Mouse (Mus musculus): ENCODE measurements around the gene Myo1e. TPM values are rescaled to one million over a fixed set of nuclear protein-coding genes. Genes with fewer than 3 reads are reported as not detected.

Myo1e gene
- polyA plus RNA-seq, 1 experiment from 2014 or later, result 10.0 TPM

- DNase-seq (ENCODE audit: low spot score) (no peak), ATAC-seq (ENCODE audit: low FRiP score) (no peak)
- no peaks in the 10 kb centered on the region for H3K4me1 ChIP-seq (replicated peaks; ENCODE audit: control insufficient read depth, insufficient read depth, low read length)
- H3K27ac ChIP-seq (ENCODE audit: low read depth, low read length), result no peak overlapping the region
- WGBS, result 81% methylated on average over 8 of the region's 8 CpGs
- no peaks in the 10 kb centered on the region for H3K9me3 ChIP-seq (ENCODE audit: control insufficient read depth, low read length)
- no peak overlapping the region for H3K4me3 ChIP-seq (ENCODE audit: low read depth, low read length)
- H3K4me2 ChIP-seq (replicated peaks; ENCODE audit: low read depth, low read length), result no peak overlapping the region; the same call in 1 of the 2 replicates
- H3K36me3 ChIP-seq (ENCODE audit: control insufficient read depth, insufficient read depth, low read length), result no peaks in the 10 kb centered on the region
- H3K27me3 ChIP-seq (ENCODE audit: control insufficient read depth, insufficient read depth, low read length), result no peaks in the 10 kb centered on the region
- no peak overlapping the region for H3K9ac ChIP-seq (ENCODE audit: low read depth, low read length)
Measured at GRCm38 (mm10) chr9:70209296-70210049, 2.3 kb downstream of the Myo1e start.

GRCm38 (mm10) chr9:70211638-70212037 is 4.5 kb downstream of the Myo1e start:
- Histone ChIP-seq H3K27me3 (ENCODE audit: control insufficient read depth, insufficient read depth, low read length) (no peaks in the 10 kb centered on the region), H3K4me2 (replicated peaks; ENCODE audit: low read depth, low read length) (no peak overlapping the region), H3K4me3 (ENCODE audit: low read depth, low read length) (no peak overlapping the region), H3K27ac (ENCODE audit: low read depth, low read length) (no peak overlapping the region), H3K4me1 (replicated peaks; ENCODE audit: control insufficient read depth, insufficient read depth, low read length) (no peaks in the 10 kb centered on the region), H3K36me3 (ENCODE audit: control insufficient read depth, insufficient read depth, low read length) (no peaks in the 10 kb centered on the region), H3K9me3 (ENCODE audit: control insufficient read depth, low read length) (no peaks in the 10 kb centered on the region), H3K9ac (ENCODE audit: low read depth, low read length) (no peak overlapping the region)
- no peak for DNase-seq (ENCODE audit: low spot score)
- 91% methylated on average over 14 of the region's 14 CpGs for WGBS
- ATAC-seq (ENCODE audit: low FRiP score), result no peak

DNA sequence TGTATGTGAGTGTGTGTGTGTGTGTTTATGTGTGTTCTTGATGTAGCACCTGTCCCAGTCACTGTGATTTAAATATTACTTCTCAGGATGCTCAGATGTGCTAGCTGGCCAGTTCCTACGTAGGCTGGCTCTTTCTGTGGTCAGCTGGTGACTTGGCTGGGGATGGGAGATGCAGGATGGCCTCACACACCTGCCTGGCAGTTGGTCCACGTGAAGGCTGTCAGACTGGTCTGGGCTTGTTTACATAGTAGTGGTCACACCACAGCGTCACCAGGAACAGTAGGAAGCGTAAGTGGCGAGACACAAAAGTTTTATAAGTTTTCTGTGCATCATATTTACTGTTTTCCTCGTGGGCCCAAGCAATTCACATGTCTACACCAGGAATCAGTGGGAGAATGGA is 9.4 kb downstream of the Myo1e start:
- Histone ChIP-seq H3K4me1 (replicated peaks; ENCODE audit: control insufficient read depth, insufficient read depth, low read length) (no peaks in the 10 kb centered on the region), H3K36me3 (ENCODE audit: control insufficient read depth, insufficient read depth, low read length) (no peaks in the 10 kb centered on the region), H3K9me3 (ENCODE audit: control insufficient read depth, low read length) (no peaks in the 10 kb centered on the region), H3K27ac (ENCODE audit: low read depth, low read length) (no peak overlapping the region), H3K4me3 (ENCODE audit: low read depth, low read length) (no peak overlapping the region), H3K4me2 (replicated peaks; ENCODE audit: low read depth, low read length) (no peak overlapping the region), H3K9ac (ENCODE audit: low read depth, low read length) (no peak overlapping the region), H3K27me3 (ENCODE audit: control insufficient read depth, insufficient read depth, low read length) (no peaks in the 10 kb centered on the region)
- ATAC-seq (ENCODE audit: low FRiP score) (no peak), DNase-seq (ENCODE audit: low spot score) (no peak)
- 78% methylated on average over 6 of the region's 6 CpGs for WGBS

- Histone ChIP-seq H3K4me2 (replicated peaks; ENCODE audit: low read depth, low read length) (no peak overlapping the region), H3K9ac (ENCODE audit: low read depth, low read length) (no peak overlapping the region), H3K36me3 (ENCODE audit: control insufficient read depth, insufficient read depth, low read length) (no peaks in the 10 kb centered on the region), H3K27ac (ENCODE audit: low read depth, low read length) (no peak overlapping the region), H3K27me3 (ENCODE audit: control insufficient read depth, insufficient read depth, low read length) (no peaks in the 10 kb centered on the region), H3K9me3 (ENCODE audit: control insufficient read depth, low read length) (no peaks in the 10 kb centered on the region), H3K4me3 (ENCODE audit: low read depth, low read length) (no peak overlapping the region), H3K4me1 (replicated peaks; ENCODE audit: control insufficient read depth, insufficient read depth, low read length) (no peaks in the 10 kb centered on the region)
- DNase-seq (ENCODE audit: low spot score), result no peak
- no peak for ATAC-seq (ENCODE audit: low FRiP score)
- 73% methylated on average over 6 of the region's 6 CpGs for WGBS
Measured at GRCm38 (mm10) chr9:70219295-70219931, 12.3 kb downstream of the Myo1e start.

DNA sequence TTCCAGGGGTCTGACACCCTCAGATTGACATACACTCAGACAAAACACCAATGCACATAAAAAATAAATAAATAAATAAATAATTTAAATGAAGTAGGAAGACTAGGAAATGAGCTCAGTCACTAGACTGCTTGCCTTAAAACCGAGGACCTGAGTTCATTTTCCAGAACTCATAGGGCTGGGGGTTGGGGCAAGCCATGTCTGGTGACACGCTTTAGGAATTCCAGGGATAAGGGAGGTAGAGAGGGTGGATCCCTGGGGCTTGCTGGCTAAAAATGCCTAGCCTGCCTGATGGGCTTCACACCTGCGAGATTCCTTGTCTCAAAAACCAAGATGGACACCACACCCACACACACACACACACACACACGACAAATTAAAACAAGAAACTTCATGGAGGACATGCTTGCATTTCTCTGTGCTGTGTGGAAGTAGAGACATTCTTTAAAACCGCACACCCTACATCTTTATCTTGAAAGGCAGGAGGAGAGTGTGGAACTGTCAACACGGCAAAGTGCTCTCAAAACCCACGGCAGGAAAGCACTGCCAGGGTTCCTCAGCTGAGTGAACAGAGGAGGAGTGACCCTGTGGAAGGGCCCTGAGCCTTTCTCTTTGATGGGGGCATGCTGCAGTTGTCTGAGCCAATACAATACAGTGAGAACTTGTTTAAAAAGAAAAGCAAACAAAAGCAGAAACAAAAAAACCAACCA is 13.5 kb downstream of the Myo1e start:
- Histone ChIP-seq H3K4me3 (ENCODE audit: low read depth, low read length) (no peak overlapping the region), H3K27ac (ENCODE audit: low read depth, low read length) (no peak overlapping the region), H3K36me3 (ENCODE audit: control insufficient read depth, insufficient read depth, low read length) (no peaks in the 10 kb centered on the region), H3K27me3 (ENCODE audit: control insufficient read depth, insufficient read depth, low read length) (no peaks in the 10 kb centered on the region), H3K9ac (ENCODE audit: low read depth, low read length) (no peak overlapping the region), H3K4me2 (replicated peaks; ENCODE audit: low read depth, low read length) (no peak overlapping the region), H3K9me3 (ENCODE audit: control insufficient read depth, low read length) (no peaks in the 10 kb centered on the region), H3K4me1 (replicated peaks; ENCODE audit: control insufficient read depth, insufficient read depth, low read length) (no peaks in the 10 kb centered on the region)
- WGBS, result 75% methylated on average over 7 of the region's 7 CpGs
- DNase-seq (ENCODE audit: low spot score) (no peak), ATAC-seq (ENCODE audit: low FRiP score) (no peak)

DNA sequence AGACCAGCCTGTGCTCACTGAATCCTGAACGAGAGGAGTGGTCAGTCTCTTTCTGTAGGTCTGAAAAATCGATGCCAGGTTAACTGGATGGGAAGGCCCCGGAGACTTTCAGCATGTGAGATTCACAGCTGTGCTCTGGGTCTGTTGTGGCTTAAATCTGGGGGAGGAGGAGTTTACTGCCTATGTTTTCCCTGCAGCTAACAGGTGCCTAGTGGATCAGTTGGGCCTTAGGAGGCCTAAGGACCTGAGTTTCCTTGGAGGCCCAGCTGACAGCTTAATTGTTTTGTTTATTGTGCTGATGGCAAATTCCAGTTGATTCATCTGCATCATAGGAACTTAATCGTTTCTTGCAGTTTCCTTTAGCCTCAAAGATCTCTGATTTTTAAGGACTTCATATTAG is 16.0 kb downstream of the Myo1e start:
- Histone ChIP-seq H3K9ac (ENCODE audit: low read depth, low read length) (no peak overlapping the region), H3K9me3 (ENCODE audit: control insufficient read depth, low read length) (no peaks in the 10 kb centered on the region), H3K27me3 (ENCODE audit: control insufficient read depth, insufficient read depth, low read length) (no peaks in the 10 kb centered on the region), H3K4me2 (replicated peaks; ENCODE audit: low read depth, low read length) (no peak overlapping the region), H3K4me1 (replicated peaks; ENCODE audit: control insufficient read depth, insufficient read depth, low read length) (no peaks in the 10 kb centered on the region), H3K27ac (ENCODE audit: low read depth, low read length) (no peak overlapping the region), H3K4me3 (ENCODE audit: low read depth, low read length) (no peak overlapping the region), H3K36me3 (ENCODE audit: control insufficient read depth, insufficient read depth, low read length) (no peaks in the 10 kb centered on the region)
- ATAC-seq (ENCODE audit: low FRiP score), result no peak
- 89% methylated on average over 4 of the region's 4 CpGs for WGBS
- no peak for DNase-seq (ENCODE audit: low spot score)

GRCm38 (mm10) chr9:70224046-70224445 is 16.9 kb downstream of the Myo1e start:
- H3K9me3 ChIP-seq (ENCODE audit: control insufficient read depth, low read length), result no peaks in the 10 kb centered on the region
- no peaks in the 10 kb centered on the region for H3K4me1 ChIP-seq (replicated peaks; ENCODE audit: control insufficient read depth, insufficient read depth, low read length)
- ATAC-seq (ENCODE audit: low FRiP score) (no peak), DNase-seq (ENCODE audit: low spot score) (no peak)
- H3K4me2 ChIP-seq (replicated peaks; ENCODE audit: low read depth, low read length), result no peak overlapping the region
- H3K27ac ChIP-seq (ENCODE audit: low read depth, low read length), result no peak overlapping the region
- no peaks in the 10 kb centered on the region for H3K36me3 ChIP-seq (ENCODE audit: control insufficient read depth, insufficient read depth, low read length)
- WGBS, result 86% methylated on average over 4 of the region's 4 CpGs
- no peaks in the 10 kb centered on the region for H3K27me3 ChIP-seq (ENCODE audit: control insufficient read depth, insufficient read depth, low read length)
- no peak overlapping the region for H3K4me3 ChIP-seq (ENCODE audit: low read depth, low read length)
- no peak overlapping the region for H3K9ac ChIP-seq (ENCODE audit: low read depth, low read length)

- Histone ChIP-seq H3K36me3 (ENCODE audit: control insufficient read depth, insufficient read depth, low read length) (no peaks in the 10 kb centered on the region), H3K4me1 (replicated peaks; ENCODE audit: control insufficient read depth, insufficient read depth, low read length) (no peaks in the 10 kb centered on the region), H3K9me3 (ENCODE audit: control insufficient read depth, low read length) (no peaks in the 10 kb centered on the region), H3K4me2 (replicated peaks; ENCODE audit: low read depth, low read length) (no peak overlapping the region), H3K27ac (ENCODE audit: low read depth, low read length) (no peak overlapping the region), H3K27me3 (ENCODE audit: control insufficient read depth, insufficient read depth, low read length) (no peaks in the 10 kb centered on the region), H3K9ac (ENCODE audit: low read depth, low read length) (no peak overlapping the region), H3K4me3 (ENCODE audit: low read depth, low read length) (no peak overlapping the region)
- 90% methylated on average over 4 of the region's 4 CpGs for WGBS
- DNase-seq (ENCODE audit: low spot score), result no peak
- ATAC-seq (ENCODE audit: low FRiP score), result no peak
Measured at GRCm38 (mm10) chr9:70226359-70226758, 19.2 kb downstream of the Myo1e start.

Data from hindbrain, embryonic 11.5 days (tissue).